Mouse (Mus musculus): ENCODE measurements around the gene Shisa9.
"Not testable (repeated sequence)": the region's sequence is repeated elsewhere in the genome, so short reads cannot be mapped to it uniquely, and the experiment has no call there.

Gene Shisa9

DNA sequence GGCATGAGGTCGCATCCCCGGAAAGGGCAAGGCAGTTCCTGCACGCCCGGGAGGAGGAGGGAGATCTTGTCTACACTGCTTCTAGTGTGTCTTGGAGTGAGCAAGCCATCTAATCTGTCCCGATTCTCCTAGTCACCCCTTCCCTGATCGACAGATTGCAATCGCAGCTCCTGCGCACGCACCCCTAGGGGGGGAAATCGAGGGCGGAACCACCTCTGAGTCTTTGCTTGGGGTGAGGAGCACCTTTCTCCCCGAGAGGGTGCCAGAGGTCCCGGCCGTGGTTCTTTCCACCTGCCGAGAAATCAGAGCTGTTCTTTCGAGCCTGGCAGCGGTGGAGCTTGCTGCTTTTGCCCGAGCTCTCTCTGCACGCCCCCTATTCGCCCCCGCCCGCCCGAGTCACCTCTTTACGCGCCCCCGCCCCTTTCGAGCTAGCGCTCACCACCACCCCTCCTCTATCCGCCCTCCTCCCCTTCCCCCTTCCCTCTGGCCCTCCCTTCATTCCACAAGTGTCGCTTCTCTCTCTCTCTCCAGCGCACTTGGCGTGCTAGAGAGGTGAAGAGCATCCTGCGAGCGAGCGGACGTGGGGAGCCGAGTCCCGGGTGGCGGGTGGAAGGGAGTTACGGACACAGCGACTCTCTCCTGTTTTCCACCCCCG lies at the start of gene Shisa9:
Gene Shisa9, plus strand, starts transcription at position 498 of the 655 bp plus-strand sequence.
- DNase-seq (ENCODE audit: extremely low spot score, low spot score), result peak; percentile 64

- peak; percentile 17 for DNase-seq (ENCODE audit: extremely low spot score, low spot score)
These were observed 43.4 kb upstream of the Shisa9 start for GRCm38 (mm10) chr16:11940477-11940876.

DNA sequence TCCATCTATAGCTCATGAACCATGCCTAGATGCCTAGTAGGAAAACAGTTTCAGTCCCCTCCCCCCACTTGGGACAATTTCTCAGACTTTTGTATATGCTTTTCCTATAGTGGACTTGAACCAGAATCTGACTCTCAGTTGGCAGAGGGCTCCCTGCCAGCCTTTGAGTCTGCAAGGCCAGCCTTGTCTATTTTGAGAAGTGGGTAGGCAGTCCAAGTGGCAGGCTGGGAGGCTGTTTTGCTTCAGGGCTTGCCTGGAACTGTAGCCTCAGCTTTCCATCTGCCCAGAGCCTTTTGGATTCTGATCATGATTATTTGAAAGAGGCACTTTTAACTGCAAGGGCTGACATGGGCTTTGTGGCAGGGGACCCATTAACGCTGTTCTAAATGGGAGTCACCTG lies 23.2 kb upstream of the Shisa9 start:
- DNase-seq (ENCODE audit: extremely low spot score, low spot score), result no peak

DNA sequence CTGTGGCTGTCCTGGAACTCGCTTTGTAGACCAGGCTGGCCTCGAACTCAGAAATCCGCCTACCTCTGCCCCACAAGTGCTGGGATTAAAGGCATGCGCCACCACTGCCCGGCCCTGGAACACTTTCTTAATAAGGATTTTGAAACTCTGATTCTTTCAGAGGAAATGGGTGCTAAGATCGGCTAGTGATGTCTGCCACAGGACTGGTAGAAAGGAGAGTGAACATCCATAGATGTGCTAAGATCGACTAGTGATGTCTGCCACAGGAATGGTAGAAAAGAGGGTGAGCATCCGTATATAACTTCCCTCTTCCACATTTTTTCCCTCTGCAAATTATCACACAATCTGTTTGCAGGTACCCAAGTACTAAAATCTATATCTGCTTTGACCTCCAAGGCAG lies 17.9 kb upstream of the Shisa9 start:
- no peak for DNase-seq (ENCODE audit: extremely low spot score, low spot score)

DNA sequence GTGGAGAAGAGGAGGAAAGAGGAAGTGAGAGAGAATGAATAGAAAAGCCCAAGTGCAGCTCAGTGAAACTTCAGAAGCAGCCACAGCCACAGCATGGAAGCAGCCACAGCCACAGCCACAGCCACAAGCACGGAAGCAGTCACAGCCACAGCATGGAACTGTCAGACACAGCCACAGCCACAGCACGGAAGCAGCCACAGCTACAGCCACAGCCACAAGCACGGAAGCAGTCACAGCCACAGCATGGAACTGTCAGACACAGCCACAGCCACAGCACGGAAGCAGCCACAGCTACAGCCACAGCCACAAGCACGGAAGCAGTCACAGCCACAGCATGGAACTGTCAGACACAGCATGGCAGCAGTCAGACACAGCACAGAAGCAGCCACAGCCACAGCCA lies 17.1 kb upstream of the Shisa9 start:
- DNase-seq (ENCODE audit: extremely low spot score, low spot score), result not testable (repeated sequence)

DNA sequence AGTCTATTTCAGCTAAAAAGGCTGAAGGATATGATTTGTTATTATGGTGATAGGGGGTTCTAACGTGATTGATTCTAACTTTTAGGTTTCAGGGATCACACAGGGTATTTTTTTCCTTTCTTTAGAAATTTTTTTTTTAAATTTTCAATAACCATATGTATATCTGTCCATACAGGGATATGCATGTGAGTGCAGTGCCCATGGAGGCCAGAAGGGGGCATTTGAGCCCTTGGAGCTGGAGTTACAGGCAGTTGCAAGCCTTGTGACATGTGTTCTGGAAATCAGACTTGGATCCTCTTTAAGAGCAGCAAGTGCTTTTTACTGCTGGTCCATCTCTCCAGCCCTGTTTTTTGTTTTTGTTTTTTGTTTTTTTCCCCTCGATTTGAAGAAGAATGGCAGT lies 16.3 kb upstream of the Shisa9 start:
- no peak for DNase-seq (ENCODE audit: extremely low spot score, low spot score)

- no peak for DNase-seq (ENCODE audit: extremely low spot score, low spot score)
These were observed 10.2 kb upstream of the Shisa9 start for GRCm38 (mm10) chr16:11973707-11974106.

DNA sequence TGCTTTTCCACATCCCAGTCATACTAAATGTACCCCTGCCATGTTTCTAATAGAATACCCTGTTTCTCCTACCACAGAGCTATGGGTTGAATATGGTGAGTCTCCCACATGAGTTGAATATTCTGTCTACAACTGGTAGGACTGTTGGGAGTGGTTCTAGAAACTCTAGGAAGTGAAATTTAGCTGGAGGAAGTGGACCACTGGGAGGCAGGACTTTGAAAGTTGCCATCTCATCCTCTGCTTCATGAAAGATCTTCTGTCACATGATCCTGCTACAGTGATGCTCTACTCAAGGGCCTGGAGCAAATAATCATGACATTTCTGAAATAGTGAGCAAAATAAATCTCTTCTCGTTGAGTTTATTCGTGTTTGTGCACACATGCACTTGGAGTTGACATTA lies 7.2 kb upstream of the Shisa9 start:
- no peak for DNase-seq (ENCODE audit: extremely low spot score, low spot score)

DNA sequence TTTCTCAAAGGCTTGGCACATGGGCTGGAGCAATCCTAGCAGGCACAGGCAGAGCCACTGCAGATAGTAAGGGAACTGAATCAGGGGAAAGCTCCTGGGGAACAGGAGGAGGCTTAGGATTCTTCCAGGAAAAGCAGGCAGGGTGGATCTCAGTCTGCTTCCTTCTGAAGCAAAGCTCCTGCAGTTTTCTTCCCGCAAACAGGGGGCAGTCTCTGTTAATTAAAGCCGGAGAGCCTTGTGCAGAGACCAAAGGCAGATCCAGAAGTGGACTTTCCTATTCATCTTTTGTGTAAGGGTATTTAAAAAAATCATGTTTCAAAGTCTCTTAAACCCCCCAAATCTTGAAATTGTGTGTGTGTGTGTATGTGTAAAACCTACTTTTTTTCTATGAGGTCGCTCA lies 3.1 kb upstream of the Shisa9 start:
- DNase-seq (ENCODE audit: extremely low spot score, low spot score), result no peak

DNA sequence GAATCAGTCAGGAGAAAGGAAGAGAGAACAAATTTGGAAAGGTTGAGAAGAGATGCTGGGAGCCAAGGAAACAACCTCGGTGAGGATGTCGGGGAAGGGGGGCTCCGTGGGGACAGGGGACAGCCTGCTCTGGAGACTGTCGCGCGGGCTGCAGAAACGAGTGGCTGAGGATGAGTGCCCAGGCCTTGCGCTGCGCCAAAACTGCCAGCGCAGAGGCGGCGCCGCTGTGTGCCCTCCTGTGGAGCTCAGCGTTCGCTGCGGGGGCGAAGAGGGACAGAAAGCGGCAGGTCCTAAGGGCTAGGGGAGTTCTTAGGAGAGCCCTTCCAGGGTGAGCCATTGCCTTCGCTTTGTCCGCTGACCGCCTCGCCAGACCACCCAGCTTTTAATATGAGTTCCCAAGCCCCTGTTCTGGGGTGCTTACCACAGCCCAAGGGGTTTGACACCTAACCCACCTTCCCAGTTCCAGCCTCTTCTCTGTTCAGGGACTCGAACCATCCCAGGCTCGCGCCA lies 752 bp upstream of the Shisa9 start:
- DNase-seq (ENCODE audit: extremely low spot score, low spot score), result no peak

- DNase-seq (ENCODE audit: extremely low spot score, low spot score), result no peak
These were observed 418 bp downstream of the Shisa9 start for GRCm38 (mm10) chr16:11984271-11984791.

GRCm38 (mm10) chr16:11987056-11987455 lies 3.1 kb downstream of the Shisa9 start:
- no peak for DNase-seq (ENCODE audit: extremely low spot score, low spot score)

DNA sequence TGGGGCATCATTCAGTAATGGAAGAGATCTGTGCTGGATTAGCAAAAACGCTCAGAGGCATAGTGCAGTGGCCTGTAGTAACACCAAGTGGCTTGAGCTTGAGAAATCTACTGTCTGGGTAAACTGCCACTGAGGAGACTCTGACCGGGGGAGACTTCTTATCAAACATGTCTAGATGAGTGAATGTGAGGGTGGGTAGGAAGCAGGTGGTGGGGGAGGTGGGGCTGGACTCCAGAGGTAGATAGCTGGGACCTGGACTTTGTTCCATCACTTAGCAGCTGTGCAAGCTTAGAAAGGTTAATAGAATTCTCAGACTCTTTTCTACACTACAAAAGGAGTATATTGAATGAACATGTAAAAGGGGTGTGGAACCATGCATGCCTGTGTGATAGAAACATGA lies 21.3 kb downstream of the Shisa9 start:
- DNase-seq (ENCODE audit: extremely low spot score, low spot score), result no peak

GRCm38 (mm10) chr16:12010136-12010535 lies 26.2 kb downstream of the Shisa9 start:
- DNase-seq (ENCODE audit: extremely low spot score, low spot score), result no peak

GRCm38 (mm10) chr16:12012747-12013146 lies 28.8 kb downstream of the Shisa9 start:
- DNase-seq (ENCODE audit: extremely low spot score, low spot score), result no peak

- no peak for DNase-seq (ENCODE audit: extremely low spot score, low spot score)
These were observed 30.6 kb downstream of the Shisa9 start for GRCm38 (mm10) chr16:12014523-12014922.

- DNase-seq (ENCODE audit: extremely low spot score, low spot score), result no peak
These were observed 34.2 kb downstream of the Shisa9 start for GRCm38 (mm10) chr16:12017921-12018618.

DNA sequence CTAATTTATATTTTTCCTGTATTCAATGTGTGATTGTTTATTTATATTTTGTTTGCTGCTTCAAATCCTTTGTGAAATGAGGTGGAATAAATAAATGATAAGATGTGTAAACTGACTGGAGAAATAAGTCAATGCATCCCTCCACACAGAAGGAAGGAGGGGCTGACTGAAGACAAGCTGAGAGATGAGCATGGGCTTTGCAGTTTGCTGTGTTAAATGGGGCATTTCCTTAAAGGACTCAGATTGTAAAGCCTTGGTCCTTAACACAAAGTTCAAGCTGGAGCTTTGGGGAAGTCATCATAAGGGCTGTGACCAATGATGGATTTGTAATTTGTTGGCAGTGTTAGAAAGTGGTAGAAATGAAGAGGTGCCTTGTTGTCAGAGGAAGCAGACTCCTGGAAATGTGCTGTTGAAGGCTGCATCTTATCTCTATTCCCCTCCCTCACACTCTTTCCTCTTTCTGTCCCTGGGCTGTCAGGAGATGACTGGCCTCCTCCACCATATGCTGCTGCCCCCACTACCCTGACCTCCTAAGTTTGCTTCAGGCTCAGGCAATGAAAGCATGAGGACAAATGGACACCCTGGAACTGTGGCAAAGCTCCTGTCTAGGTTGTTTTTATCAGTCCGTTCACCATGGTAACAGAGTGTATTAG lies 36.3 kb downstream of the Shisa9 start:
- no peak for DNase-seq (ENCODE audit: extremely low spot score, low spot score)

- DNase-seq (ENCODE audit: extremely low spot score, low spot score), result no peak
These were observed 48.5 kb downstream of the Shisa9 start for GRCm38 (mm10) chr16:12032441-12032840.

GRCm38 (mm10) chr16:12034868-12035267 lies 51.0 kb downstream of the Shisa9 start:
- no peak for DNase-seq (ENCODE audit: extremely low spot score, low spot score)

DNA sequence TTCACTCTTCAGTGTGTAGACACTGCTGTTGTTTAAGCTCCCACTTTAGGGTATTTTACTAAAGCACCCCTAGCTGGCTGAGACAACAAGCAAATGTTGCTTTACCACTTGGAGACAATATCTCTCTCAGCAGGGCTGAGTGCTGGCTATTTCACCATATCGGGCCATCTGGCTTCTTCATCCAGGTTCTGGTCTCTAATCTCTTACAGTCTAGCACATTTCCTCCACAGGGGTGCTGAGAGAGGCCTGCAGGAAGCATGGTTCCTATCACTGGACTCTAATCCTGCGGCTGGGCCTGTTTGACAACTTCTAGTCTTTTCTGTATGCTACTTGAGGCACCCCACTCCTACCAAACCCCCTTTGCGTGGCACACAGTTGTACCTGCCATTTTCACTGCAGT lies 51.7 kb downstream of the Shisa9 start:
- DNase-seq (ENCODE audit: extremely low spot score, low spot score), result no peak

DNA sequence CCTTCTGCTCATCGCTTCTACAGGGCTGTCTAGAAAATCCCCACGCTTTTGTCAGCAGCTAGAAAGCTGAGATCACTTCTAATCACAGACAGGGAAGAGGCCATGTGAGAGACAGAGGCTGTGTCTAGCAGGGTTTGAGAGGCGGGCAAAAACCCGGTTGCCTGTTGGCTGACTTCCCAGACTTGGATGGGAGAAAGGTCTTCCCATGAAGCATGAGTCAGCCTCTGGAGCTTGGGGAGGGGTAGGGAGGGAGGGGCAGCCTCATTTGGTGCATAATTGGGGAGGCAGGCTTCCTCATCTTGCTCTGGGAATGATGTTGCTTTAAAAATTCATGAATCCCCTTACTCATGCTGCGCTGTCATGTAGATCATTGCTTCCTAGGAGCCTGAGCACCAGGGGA lies 57.0 kb downstream of the Shisa9 start:
- no peak for DNase-seq (ENCODE audit: extremely low spot score, low spot score)

Measured in neural tube, embryonic 10.5 days (tissue).